Mouse (Mus musculus) heart, adult 11 months (tissue): ENCODE measurements at regions not wholly inside any gene's neighbourhood (a gene's known extent, or its start where the extent isn't known, plus 50 kb on each side); places are given as distances from the start of the nearest gene placed in this dataset.

Experiments used
- DNase-seq: peaks from one replicate; pipeline ENCODE4 v3.0.0; 2022

GRCm38 (mm10) chr13:7306995-7307394 lies 658.4 kb upstream of the Pfkp start:
- DNase-seq = no peak

GRCm38 (mm10) chr13:7307396-7307795 lies 658.8 kb upstream of the Pfkp start:
- DNase-seq = no peak

GRCm38 (mm10) chr13:7313474-7313873 lies 664.9 kb upstream of the Pfkp start:
- DNase-seq = no peak

- DNase-seq = no peak
These were observed 681.6 kb upstream of the Pfkp start for GRCm38 (mm10) chr13:7330151-7330550.

GRCm38 (mm10) chr13:7345760-7346159 lies 697.2 kb upstream of the Pfkp start:
- no peak for DNase-seq

GRCm38 (mm10) chr13:7348431-7348830 lies 699.9 kb upstream of the Pfkp start:
- DNase-seq = no peak

GRCm38 (mm10) chr13:7353011-7353410 lies 704.4 kb upstream of the Pfkp start:
- no peak for DNase-seq

- no peak for DNase-seq
These were observed 708.5 kb upstream of the Pfkp start for GRCm38 (mm10) chr13:7357071-7357470.

GRCm38 (mm10) chr13:7373559-7373958 lies 725.0 kb upstream of the Pfkp start:
- no peak for DNase-seq

GRCm38 (mm10) chr13:7374993-7375627 lies 726.5 kb upstream of the Pfkp start:
- DNase-seq = no peak

- DNase-seq = peak; percentile 74
These were observed 766.0 kb upstream of the Pfkp start for GRCm38 (mm10) chr13:7414342-7415287.

- no peak for DNase-seq
These were observed 774.9 kb upstream of the Adarb2 start for GRCm38 (mm10) chr13:7427750-7428149.

- no peak for DNase-seq
These were observed 773.4 kb upstream of the Adarb2 start for GRCm38 (mm10) chr13:7429271-7429670.

- DNase-seq = peak; percentile 87
These were observed 751.1 kb upstream of the Adarb2 start for GRCm38 (mm10) chr13:7451434-7452002.

GRCm38 (mm10) chr13:7475661-7476060 lies 727.0 kb upstream of the Adarb2 start:
- DNase-seq = no peak

GRCm38 (mm10) chr13:7518090-7518489 lies 684.6 kb upstream of the Adarb2 start:
- DNase-seq = no peak

- DNase-seq = no peak
These were observed 678.2 kb upstream of the Adarb2 start for GRCm38 (mm10) chr13:7524436-7524835.

GRCm38 (mm10) chr13:7538856-7539255 lies 663.8 kb upstream of the Adarb2 start:
- no peak for DNase-seq

- DNase-seq = no peak
These were observed 618.6 kb upstream of the Adarb2 start for GRCm38 (mm10) chr13:7584022-7584421.
